ENCODE assay signal across 10 mouse cellular contexts in the genomic region with DNA sequence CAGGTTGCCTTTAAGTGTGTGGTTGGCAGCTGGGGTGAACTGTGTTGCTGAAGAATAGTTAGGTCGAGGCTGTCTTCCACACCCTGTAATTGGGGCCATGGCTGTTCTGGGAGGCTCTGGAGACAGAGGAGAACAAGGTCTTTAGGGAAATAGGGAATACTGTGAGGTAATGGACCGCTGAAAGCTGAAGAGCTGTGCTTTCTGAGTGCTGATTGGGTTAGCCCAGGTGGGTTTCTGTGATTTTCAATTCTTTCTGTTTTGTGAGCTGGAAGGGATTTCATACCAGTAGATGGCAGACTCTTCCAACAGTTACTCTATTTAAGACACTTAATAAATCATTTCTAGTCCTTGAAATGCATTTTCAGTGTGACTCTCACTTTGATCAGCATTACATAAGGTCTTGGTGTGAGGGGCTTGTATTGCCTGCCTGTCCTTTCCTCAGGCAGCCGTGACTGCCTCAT. TPM values are rescaled to one million over a fixed set of nuclear protein-coding genes. Genes with fewer than 3 reads are reported as not detected.
DNase-seq lines count a peak whose midpoint lies in the region; ATAC-seq and TF ChIP-seq lines count a peak whose summit lies in the region.
"Had no signal": no experiment of that assay in that cellular context is flagged by ENCODE, and none has a peak within 500 bp of the region (broad histone marks: within the 10 kb centered on the region; RNA-seq: fewer than 3 reads in every experiment).

No protein-coding gene starts in this region.

- H3K27me3 ChIP-seq in forebrain, embryonic 13.5 days: no peaks in the 10 kb centered on the region
- H3K27me3 ChIP-seq in forebrain, embryonic 11.5 days (ENCODE audit: control insufficient read depth, insufficient read depth, low read length): no peaks in the 10 kb centered on the region
- H3K27me3 ChIP-seq in lung, embryonic 14.5 days (ENCODE audit: insufficient read depth, low read length): no peaks in the 10 kb centered on the region
- H3K27me3 ChIP-seq in hindbrain, embryonic 14.5 days (ENCODE audit: control insufficient read depth, insufficient read depth, low read length): no peaks in the 10 kb centered on the region
- H3K27me3 ChIP-seq in neural tube, embryonic 15.5 days (replicated peaks): no peaks in the 10 kb centered on the region

- H3K4me2 ChIP-seq in forebrain, embryonic 13.5 days: no peak overlapping the region
- H3K4me2 ChIP-seq in forebrain, embryonic 11.5 days (ENCODE audit: low read depth, low read length, severe bottlenecking): no peak overlapping the region
- no peak overlapping the region for H3K4me2 ChIP-seq in lung, embryonic 14.5 days
- H3K4me2 ChIP-seq in hindbrain, embryonic 14.5 days (replicated peaks): no peak overlapping the region
- H3K4me2 ChIP-seq in neural tube, embryonic 15.5 days: no peak overlapping the region

- no peak for TF ChIP-seq POLR2A in lung, adult 2 months (IDR thresholded peaks at IDR 0.05; ENCODE audit: borderline replicate concordance, extremely low read depth, low read depth, low read length)

- TF ChIP-seq CTCF in lung, embryonic 14.5 days (IDR thresholded peaks at IDR 0.05; ENCODE audit: low read depth): peak; percentile 51
- TF ChIP-seq CTCF in lung, adult 2 months (IDR thresholded peaks at IDR 0.05; ENCODE audit: insufficient read depth, low read length): no peak

- H3K9ac ChIP-seq in forebrain, embryonic 13.5 days: no peak overlapping the region
- no peak overlapping the region for H3K9ac ChIP-seq in forebrain, embryonic 11.5 days (ENCODE audit: low read length)
- no peak overlapping the region for H3K9ac ChIP-seq in lung, embryonic 14.5 days
- H3K9ac ChIP-seq in hindbrain, embryonic 14.5 days: no peak overlapping the region
- H3K9ac ChIP-seq in neural tube, embryonic 15.5 days (replicated peaks): no peak overlapping the region

- H3K9me3 ChIP-seq in forebrain, embryonic 13.5 days (replicated peaks): no peaks in the 10 kb centered on the region
- no peaks in the 10 kb centered on the region for H3K9me3 ChIP-seq in forebrain, embryonic 11.5 days (ENCODE audit: control insufficient read depth, low read length)
- H3K9me3 ChIP-seq in lung, embryonic 14.5 days (ENCODE audit: low read depth, low read length): no peaks in the 10 kb centered on the region
- no peaks in the 10 kb centered on the region for H3K9me3 ChIP-seq in hindbrain, embryonic 14.5 days (ENCODE audit: control insufficient read depth, low read length)
- H3K9me3 ChIP-seq in neural tube, embryonic 15.5 days (replicated peaks): no peaks in the 10 kb centered on the region

- H3K4me1 ChIP-seq in forebrain, embryonic 13.5 days: no peaks in the 10 kb centered on the region
- H3K4me1 ChIP-seq in forebrain, embryonic 11.5 days (replicated peaks; ENCODE audit: control insufficient read depth, insufficient read depth, low read length): no peaks in the 10 kb centered on the region
- H3K4me1 ChIP-seq in lung, embryonic 14.5 days (ENCODE audit: insufficient read depth): no peaks in the 10 kb centered on the region
- H3K4me1 ChIP-seq in lung, adult 2 months (ENCODE audit: control insufficient read depth, insufficient read depth, low read length): no peaks in the 10 kb centered on the region
- no peaks in the 10 kb centered on the region for H3K4me1 ChIP-seq in hindbrain, embryonic 14.5 days (replicated peaks; ENCODE audit: control insufficient read depth, insufficient read depth, low read length)
- H3K4me1 ChIP-seq in neural tube, embryonic 15.5 days: no peaks in the 10 kb centered on the region

- no peak overlapping the region for H3K4me3 ChIP-seq in forebrain, embryonic 13.5 days
- no peak overlapping the region for H3K4me3 ChIP-seq in forebrain, embryonic 11.5 days (ENCODE audit: low read depth, low read length)
- no peak overlapping the region for H3K4me3 ChIP-seq in lung, embryonic 14.5 days (ENCODE audit: low read depth, low read length)
- H3K4me3 ChIP-seq in lung, adult 2 months (replicated peaks; ENCODE audit: extremely low read depth, low read depth, low read length): no peak overlapping the region
- H3K4me3 ChIP-seq in hindbrain, embryonic 14.5 days (replicated peaks; ENCODE audit: low read length): no peak overlapping the region
- no peak overlapping the region for H3K4me3 ChIP-seq in neural tube, embryonic 15.5 days (replicated peaks)

- H3K27ac ChIP-seq in forebrain, embryonic 13.5 days: no peak overlapping the region
- no peak overlapping the region for H3K27ac ChIP-seq in forebrain, embryonic 11.5 days (ENCODE audit: low read depth, low read length)
- H3K27ac ChIP-seq in lung, embryonic 14.5 days (ENCODE audit: low read depth): no peak overlapping the region
- H3K27ac ChIP-seq in hindbrain, embryonic 14.5 days: no peak overlapping the region
- no peak overlapping the region for H3K27ac ChIP-seq in neural tube, embryonic 15.5 days (replicated peaks)

- WGBS in forebrain, embryonic 13.5 days: 75% methylated on average over 3 of the region's 3 CpGs
- WGBS in forebrain, embryonic 11.5 days: 84% methylated on average over 3 of the region's 3 CpGs
- 32% methylated on average over 3 of the region's 3 CpGs for WGBS in lung, embryonic 14.5 days
- WGBS in lung, adult 2 months: 57% methylated on average over 3 of the region's 3 CpGs
- WGBS in hindbrain, embryonic 14.5 days: 61% methylated on average over 3 of the region's 3 CpGs
- WGBS in neural tube, embryonic 15.5 days: 49% methylated on average over 3 of the region's 3 CpGs

- no peak for DNase-seq in forebrain, embryonic 11.5 days (ENCODE audit: low spot score)
- peak; percentile 43 for DNase-seq in lung, embryonic 14.5 days
- no peak for DNase-seq in lung, adult 2 months
- peak; percentile 74 for DNase-seq in hindbrain, embryonic 14.5 days (ENCODE audit: low spot score)
- no peak for DNase-seq in ovary, postnatal 14 days (ENCODE audit: low spot score)
- no peak for DNase-seq in gastrocnemius, adult 8-10 months (ENCODE audit: low spot score in 2 of 2)
- DNase-seq: right cerebral cortex, adult 18-20 months had no signal

- H3K36me3 ChIP-seq in forebrain, embryonic 13.5 days (ENCODE audit: poor library complexity, severe bottlenecking): 0 out of 2 replicates have a peak, but pooled peaks cover 3% of the 10 kb centered on the region
- no peaks in the 10 kb centered on the region for H3K36me3 ChIP-seq in forebrain, embryonic 11.5 days (ENCODE audit: control insufficient read depth, insufficient read depth, low read length)
- H3K36me3 ChIP-seq in lung, embryonic 14.5 days (ENCODE audit: insufficient read depth): peaks cover 10% of the 10 kb centered on the region; the same call in 1 of the 2 replicates
- peaks cover 21% of the 10 kb centered on the region for H3K36me3 ChIP-seq in hindbrain, embryonic 14.5 days (replicated peaks; ENCODE audit: control insufficient read depth, insufficient read depth)
- H3K36me3 ChIP-seq in neural tube, embryonic 15.5 days: 0 out of 2 replicates have a peak, but pooled peaks cover 4% of the 10 kb centered on the region

- ATAC-seq in forebrain, embryonic 13.5 days: peak; percentile 70
- ATAC-seq in forebrain, embryonic 11.5 days (replicated peaks; ENCODE audit: low FRiP score): no peak
- ATAC-seq in lung, embryonic 14.5 days (ENCODE audit: insufficient read depth): peak; percentile 31; the same call in 1 of the 2 replicates
- ATAC-seq in hindbrain, embryonic 14.5 days (ENCODE audit: low FRiP score): peak; percentile 57; the same call in 1 of the 2 replicates
- peak; percentile 63 for ATAC-seq in neural tube, embryonic 15.5 days (ENCODE audit: low FRiP score)
- ATAC-seq: CD4-positive, CD25-positive, alpha-beta regulatory T cell, adult 4 months had no signal

RNA-seq across cellular contexts. Expression of gene Nbas, which starts 24.5 kb away (rescaled TPM):
- polyA plus RNA-seq in forebrain, embryonic 13.5 days (2015; fragmentation: Nextera tagmentation; extraction: Ambion mirVana): 10.5 and 13.1 TPM in 2 replicates
- 15.9 and 18.9 TPM in 2 replicates for polyA plus RNA-seq in forebrain, embryonic 11.5 days (2014; fragmentation: Nextera tagmentation; extraction: Ambion mirVana)
- polyA plus RNA-seq in lung, embryonic 14.5 days (2014; fragmentation: Nextera tagmentation; extraction: Ambion mirVana): 16.6 and 19.1 TPM in 2 replicates
- 13.5 and 16.4 TPM in 2 replicates for polyA plus RNA-seq in lung, adult 2 months (2012; rRNA removed)
- 21.9 and 22.1 TPM in 2 replicates for polyA plus RNA-seq in hindbrain, embryonic 14.5 days (2014; fragmentation: Nextera tagmentation; extraction: Ambion mirVana)
- 15.1 and 15.4 TPM in 2 replicates for polyA plus RNA-seq in neural tube, embryonic 15.5 days (2015; fragmentation: Nextera tagmentation; extraction: Ambion mirVana)
- 10 to 100 TPM; 20.0 to 24.1 (median 22.3) TPM for total RNA-seq in gastrocnemius, adult 8-10 months (2022)

RNA-seq across cellular contexts. Expression of gene Ddx1, which starts 44.4 kb away (rescaled TPM):
- 145 and 158 TPM in 2 replicates for polyA plus RNA-seq in forebrain, embryonic 13.5 days (2015; fragmentation: Nextera tagmentation; extraction: Ambion mirVana)
- polyA plus RNA-seq in forebrain, embryonic 11.5 days (2014; fragmentation: Nextera tagmentation; extraction: Ambion mirVana): 194 and 201 TPM in 2 replicates
- polyA plus RNA-seq in lung, embryonic 14.5 days (2014; fragmentation: Nextera tagmentation; extraction: Ambion mirVana): 163 and 174 TPM in 2 replicates
- 3.4 and 7.8 TPM in 2 replicates for polyA plus RNA-seq in lung, adult 2 months (2012; rRNA removed)
- polyA plus RNA-seq in hindbrain, embryonic 14.5 days (2014; fragmentation: Nextera tagmentation; extraction: Ambion mirVana): 144 and 160 TPM in 2 replicates
- polyA plus RNA-seq in neural tube, embryonic 15.5 days (2015; fragmentation: Nextera tagmentation; extraction: Ambion mirVana): 130 and 139 TPM in 2 replicates
- 100 to 1,000 TPM; 113 to 140 (median 124) TPM for total RNA-seq in gastrocnemius, adult 8-10 months (2022)

Comparison
In these comparisons a context has a peak if more than half of its experiments do, and no peak if none do; other contexts are left out.
1. DNase-seq: peak in lung, embryonic 14.5 days (single experiment) and hindbrain, embryonic 14.5 days (single experiment); none in forebrain, embryonic 11.5 days (single experiment), lung, adult 2 months (single experiment), ovary, postnatal 14 days (single experiment) and gastrocnemius, adult 8-10 months (0 of 2).
2. RNA of gene Ddx1, which starts 44.4 kb away (polyA plus RNA-seq): 194 to 201 TPM in forebrain, embryonic 11.5 days, 163 to 174 TPM in lung, embryonic 14.5 days, 145 to 158 TPM in forebrain, embryonic 13.5 days, 144 to 160 TPM in hindbrain, embryonic 14.5 days and 130 to 139 TPM in neural tube, embryonic 15.5 days; 3.4 to 7.8 TPM in lung, adult 2 months; every median in the first group is over 10 times any median in the second.